Mouse (Mus musculus) left cerebral cortex, adult 2 months (tissue): Measurements from ENCODE around the gene Zfp933. TPM values are rescaled to one million over a fixed set of nuclear protein-coding genes. Genes with fewer than 3 reads are reported as not detected.

ENCODE experiments used
- DNase-seq, 2 experiments: peaks; one replicate each; pipeline ENCODE4 v3.0.0; 2021 to 2022; ENCODE audit warnings: low spot score in 2 of 2, mixed read lengths in 1 of 2; ENCODE audit errors: extremely low spot score in 1 of 2
- H3K27ac ChIP-seq: fragments of 200-600 bp; 2 replicates; pipeline ENCODE4 v1.8.1; 2022
- H3K4me3 ChIP-seq: fragments of 200-600 bp; 2 replicates; pipeline ENCODE4 v1.8.1; 2022
- CTCF ChIP-seq: fragments of 200-600 bp; IDR thresholded peaks from 2 replicates; pipeline ENCODE4 v1.8.1; 2022; ENCODE audit warnings: antibody characterized with exemption, mild to moderate bottlenecking, moderate library complexity
- intact Hi-C: fragments of 180-260 bp; cut with DNase I; formaldehyde crosslinking; loops from one replicate; pipeline ENCODE4 v1.15.1; 2025
- long read RNA-seq, 2 experiments: library from polyadenylated mRNA; stranded (forward); transcript quantifications; one replicate each; pipeline ENCODE4 v2.0.0; 2021; ENCODE audit warnings: borderline mapping rate in 2 of 2
- total RNA-seq, 2 experiments: library from RNA; stranded (reverse); gene quantifications; 2 replicates each; pipeline ENCODE4 v1.2.3; 2021

Zfp933 gene
- total RNA-seq, result 10 to 100 TPM; 18.2 to 21.5 TPM
- long read RNA-seq, experiment 1, full-length matches to known transcripts, result 1 of 2 reads
- long read RNA-seq, experiment 1, partial matches to known transcripts, result 0 of 2 reads
- long read RNA-seq, experiment 1, other reads (novel, unspliced or antisense), result 1 of 2 reads
- long read RNA-seq, experiment 2, full-length matches to known transcripts, result 1 of 3 reads
- long read RNA-seq, experiment 2, partial matches to known transcripts, result 0 of 3 reads
- long read RNA-seq, experiment 2, other reads (novel, unspliced or antisense), result 2 of 3 reads

DNA sequence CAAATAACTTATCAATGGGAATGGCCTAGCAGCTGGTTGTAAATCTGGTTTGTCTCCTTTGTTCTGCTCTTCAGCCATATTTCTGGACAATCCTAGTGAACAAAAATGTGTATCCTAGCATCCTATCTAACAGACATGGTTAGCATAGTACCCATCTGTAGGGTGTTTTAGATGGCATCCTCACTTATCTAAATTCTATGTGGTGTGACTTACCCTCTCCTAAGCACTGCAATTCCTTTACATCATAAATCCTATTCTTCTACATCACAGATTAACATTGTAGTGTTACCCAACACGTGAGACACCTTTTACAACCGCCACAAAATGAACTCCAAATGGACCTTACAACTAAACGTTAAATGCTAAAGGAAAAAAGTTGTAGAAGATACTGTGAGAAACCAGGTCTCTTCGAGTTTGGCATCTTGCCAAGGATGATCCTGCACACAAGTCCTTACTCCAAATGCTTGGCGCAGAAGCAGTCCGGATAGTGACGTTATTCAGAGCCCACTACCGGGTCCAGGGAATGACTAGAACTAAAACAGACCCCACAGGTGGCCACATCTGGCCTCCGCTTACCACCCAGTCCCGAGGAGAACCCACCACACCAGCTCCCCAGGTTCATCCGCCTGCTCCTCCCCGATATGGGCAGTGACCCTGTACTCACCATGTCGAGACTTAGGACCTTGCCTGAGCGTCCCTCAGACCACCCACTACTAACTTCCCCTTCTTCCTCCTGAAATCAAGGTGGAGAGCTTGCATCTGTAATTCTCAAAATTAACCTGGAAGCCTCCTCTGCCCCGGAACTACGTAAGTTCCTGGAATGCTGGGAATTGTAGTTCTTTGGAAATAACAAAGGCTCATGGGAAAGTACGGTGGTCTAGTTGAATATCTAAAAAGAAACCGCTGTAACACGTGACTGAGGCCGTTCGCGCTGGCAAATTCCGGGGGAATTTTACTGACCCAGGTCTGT lies at the start of gene Zfp933:
Zfp933 (minus strand) TSS at position 753 of the 970 bp plus-strand sequence.
- no peak for TF ChIP-seq CTCF
- Histone ChIP-seq H3K27ac (peak within 1 kb of the TSS; percentile 83), H3K4me3 (peak within 1 kb of the TSS; percentile 88)
- intact Hi-C loops, result no loop called here
- peak; percentile 61 to 72 for DNase-seq

- intact Hi-C loops, result no loop called here
- no peak for TF ChIP-seq CTCF
- Histone ChIP-seq H3K27ac (peak overlapping the region; percentile 28; the same call in 1 of the 2 replicates), H3K4me3 (no peak overlapping the region)
- no peak for DNase-seq
These were observed 49.2 kb upstream of the Zfp933 start for GRCm38 (mm10) chr4:147897348-147897747.

GRCm38 (mm10) chr4:147896411-147896810 lies 48.2 kb upstream of the Zfp933 start:
- intact Hi-C loops, result no loop called here
- DNase-seq, result no peak
- H3K4me3 ChIP-seq, result no peak overlapping the region
- no peak for TF ChIP-seq CTCF
- no peak overlapping the region for H3K27ac ChIP-seq

GRCm38 (mm10) chr4:147895815-147896330 lies 47.7 kb upstream of the Zfp933 start:
- DNase-seq, result no peak
- intact Hi-C loops, result no loop called here
- no peak for TF ChIP-seq CTCF
- H3K27ac ChIP-seq, result no peak overlapping the region
- no peak overlapping the region for H3K4me3 ChIP-seq

- TF ChIP-seq CTCF, result no peak
- intact Hi-C loops, result no loop called here
- no peak for DNase-seq
- no peak overlapping the region for H3K27ac ChIP-seq
- no peak overlapping the region for H3K4me3 ChIP-seq
These were observed 42.2 kb upstream of the Zfp933 start for GRCm38 (mm10) chr4:147890341-147890740.

DNA sequence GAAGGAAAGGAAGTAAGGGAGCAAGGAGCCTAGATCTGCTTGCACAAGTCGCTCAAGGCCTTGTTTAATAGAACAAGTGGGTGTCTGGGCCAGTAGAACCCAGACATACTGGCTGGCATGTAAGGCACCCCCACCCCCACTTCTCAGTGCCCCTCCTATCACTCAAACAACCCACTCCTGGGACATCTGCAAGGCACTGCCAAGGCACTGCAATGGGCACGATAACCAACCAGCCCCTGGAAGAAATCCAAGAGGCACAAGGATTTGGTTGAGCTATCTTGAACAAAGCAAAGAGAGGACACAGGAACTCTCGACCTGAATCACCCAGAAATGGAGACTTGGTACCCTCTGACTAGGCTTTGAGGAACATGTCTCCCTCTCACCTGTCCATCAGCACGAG lies 40.1 kb upstream of the Zfp933 start:
- TF ChIP-seq CTCF, result no peak
- H3K27ac ChIP-seq, result no peak overlapping the region
- no peak for DNase-seq
- H3K4me3 ChIP-seq, result no peak overlapping the region
- intact Hi-C loops, result no loop called here

DNA sequence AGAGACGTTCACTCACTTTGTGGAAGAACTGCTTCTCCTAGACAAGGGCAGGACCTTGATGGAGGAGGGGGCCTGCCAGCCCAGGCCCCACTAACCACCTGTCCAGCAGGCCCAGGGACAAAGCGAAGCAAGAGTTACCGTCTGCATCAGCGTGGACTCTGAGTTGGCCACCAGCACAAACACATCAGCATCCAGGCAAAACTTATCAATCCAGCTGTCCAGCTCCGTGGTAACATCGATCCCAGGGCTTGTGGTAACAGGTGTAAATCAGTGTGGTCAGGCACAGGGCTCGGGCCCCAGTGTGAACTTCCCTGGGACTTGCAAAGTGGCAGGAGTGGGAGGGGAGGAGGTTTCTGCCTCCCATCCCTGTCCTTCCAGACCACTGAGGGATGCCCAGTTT lies 39.1 kb upstream of the Zfp933 start:
- Histone ChIP-seq H3K27ac (no peak overlapping the region), H3K4me3 (no peak overlapping the region)
- intact Hi-C loops, result no loop called here
- TF ChIP-seq CTCF, result no peak
- no peak for DNase-seq

DNA sequence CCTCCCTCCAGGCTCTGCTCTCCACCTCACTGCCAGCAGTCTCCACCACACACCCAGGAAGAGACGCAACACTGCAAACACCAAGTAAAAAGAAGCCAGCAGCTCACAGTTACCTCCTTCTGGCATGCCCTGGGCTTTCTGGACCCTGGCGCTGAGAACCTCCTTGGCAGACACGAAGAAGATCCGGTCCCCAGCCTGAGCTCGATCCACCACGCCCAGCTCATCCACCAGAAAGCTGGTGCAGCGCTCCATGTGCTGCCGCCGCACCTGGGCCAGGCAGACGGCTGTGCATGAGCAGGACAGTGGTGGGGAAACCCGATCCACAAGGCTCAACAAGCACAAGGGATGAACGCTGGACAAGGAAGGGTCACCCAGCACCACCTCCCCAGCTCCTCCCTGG lies 38.0 kb upstream of the Zfp933 start:
- DNase-seq, result no peak
- Histone ChIP-seq H3K4me3 (no peak overlapping the region), H3K27ac (no peak overlapping the region)
- TF ChIP-seq CTCF, result no peak
- intact Hi-C loops, result no loop called here

DNA sequence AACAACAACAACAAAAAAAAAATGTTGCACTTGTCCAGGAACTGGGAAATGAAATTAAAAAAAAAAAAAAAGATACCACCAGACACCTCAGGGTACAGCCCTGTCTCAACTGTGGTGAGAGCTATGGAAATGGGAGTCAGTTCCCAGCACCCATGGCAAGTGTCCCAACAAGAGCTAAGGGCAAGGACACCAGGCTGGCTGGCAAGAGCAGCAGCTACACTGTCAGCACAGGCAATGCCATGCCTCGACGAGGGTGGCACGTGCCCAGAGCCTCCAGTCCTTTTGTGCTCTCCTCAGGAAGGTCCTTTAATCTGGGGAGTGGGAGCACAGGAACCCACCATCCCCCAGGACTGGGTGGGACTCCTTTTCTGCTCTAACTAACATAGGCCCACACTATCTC lies 36.0 kb upstream of the Zfp933 start:
- H3K27ac ChIP-seq, result no peak overlapping the region
- no peak for DNase-seq
- TF ChIP-seq CTCF, result no peak
- intact Hi-C loops, result no loop called here
- H3K4me3 ChIP-seq, result no peak overlapping the region

- no peak for DNase-seq
These were observed 34.9 kb upstream of the Zfp933 start for GRCm38 (mm10) chr4:147883041-147883440.

DNA sequence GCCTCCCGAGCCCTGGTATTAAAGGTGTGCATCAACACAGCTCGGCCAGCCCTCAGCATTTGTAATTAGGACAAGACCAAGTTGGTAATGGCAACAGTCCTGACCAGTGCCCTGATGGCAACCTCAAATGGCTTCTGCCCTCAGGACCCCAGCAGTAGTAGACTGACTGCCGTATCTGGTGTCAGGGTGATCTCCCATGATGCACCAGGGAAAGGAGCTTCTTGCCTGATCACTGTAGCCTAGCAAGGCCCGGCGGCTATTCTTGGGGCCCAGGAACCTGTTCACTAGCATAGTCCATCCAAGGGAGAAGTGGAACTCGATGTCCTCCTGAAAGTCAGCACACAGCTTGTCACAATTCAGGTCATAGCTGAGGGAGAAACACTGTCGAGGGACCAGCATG lies 33.6 kb upstream of the Zfp933 start:
- DNase-seq, result no peak
- Histone ChIP-seq H3K4me3 (no peak overlapping the region), H3K27ac (no peak overlapping the region)
- TF ChIP-seq CTCF, result no peak
- intact Hi-C loops, result no loop called here

More at GRCm38 (mm10) chr4:147883041-147883440, 34.9 kb upstream of the Zfp933 start:
- intact Hi-C loops, result no loop called here
- Histone ChIP-seq H3K27ac (no peak overlapping the region), H3K4me3 (no peak overlapping the region)
- no peak for TF ChIP-seq CTCF

DNA sequence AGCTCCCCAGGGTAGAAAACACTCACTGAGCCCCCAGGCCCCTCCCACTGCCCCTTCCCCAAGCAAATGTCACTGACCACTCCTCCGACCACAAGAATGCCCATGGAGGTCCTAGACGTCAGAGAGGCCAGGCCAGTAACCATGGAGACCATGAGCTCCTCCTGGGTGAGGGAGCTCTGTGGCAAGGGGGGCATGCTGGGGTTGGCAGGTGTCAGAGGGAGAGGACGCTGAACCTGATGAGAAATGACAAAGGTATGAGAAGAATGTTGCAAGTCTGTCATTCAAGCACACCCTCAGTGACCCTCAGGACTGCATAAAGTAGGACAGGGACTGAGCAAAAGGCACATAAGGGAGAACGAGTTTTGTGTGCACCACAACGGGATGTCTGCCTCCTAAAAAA lies 31.7 kb upstream of the Zfp933 start:
- Histone ChIP-seq H3K4me3 (no peak overlapping the region), H3K27ac (no peak overlapping the region)
- no peak for TF ChIP-seq CTCF
- intact Hi-C loops, result no loop called here
- no peak for DNase-seq
